Mouse (Mus musculus) thymus, adult 2 months (tissue): Measurements from ENCODE around the gene Mgmt. TPM values are rescaled to one million over a fixed set of nuclear protein-coding genes. Genes with fewer than 3 reads are reported as not detected.

ENCODE experiments used
- DNase-seq: peaks from one replicate; pipeline ENCODE4 v3.0.0; 2021
- H3K27ac ChIP-seq: fragments of 200-500 bp; 2 replicates; pipeline ENCODE4 v1.5.1; 2012; ENCODE audit warnings: low read length, control low read depth; ENCODE audit not compliant: control insufficient read depth, insufficient read depth
- H3K27me3 ChIP-seq: fragments of 200-500 bp; 2 replicates; pipeline ENCODE4 v1.6.1; 2012; ENCODE audit warnings: mild to moderate bottlenecking, low read length, moderate library complexity, mixed read lengths; ENCODE audit not compliant: control insufficient read depth, insufficient read depth
- H3K36me3 ChIP-seq: fragments of 200-500 bp; 2 replicates; pipeline ENCODE4 v1.6.1; 2012; ENCODE audit warnings: mild to moderate bottlenecking, low read length, moderate library complexity; ENCODE audit not compliant: control insufficient read depth, insufficient read depth
- H3K4me1 ChIP-seq: fragments of 200-500 bp; replicated peaks from 2 replicates; pipeline ENCODE4 v1.6.1; 2012; ENCODE audit warnings: low read length; ENCODE audit not compliant: control insufficient read depth, insufficient read depth
- H3K4me3 ChIP-seq: fragments of 200-500 bp; 2 replicates; pipeline ENCODE4 v1.5.1; 2012; ENCODE audit warnings: mild to moderate bottlenecking, low read length, control low read depth, moderate library complexity; ENCODE audit not compliant: control insufficient read depth, insufficient read depth
- CTCF ChIP-seq: fragments of 200-500 bp; IDR thresholded peaks from 2 replicates; pipeline ENCODE4 v1.5.1; 2012; ENCODE audit warnings: mild to moderate bottlenecking, control low read depth, low read length, moderate library complexity, borderline replicate concordance; ENCODE audit not compliant: control insufficient read depth, poor library complexity, insufficient read depth; ENCODE audit errors: extremely low read depth
- POLR2A ChIP-seq: fragments of 200-500 bp; IDR thresholded peaks from 2 replicates; pipeline ENCODE4 v1.6.1; 2012; ENCODE audit warnings: mild to moderate bottlenecking, low read length, control low read depth, moderate library complexity; ENCODE audit not compliant: control insufficient read depth, poor library complexity, insufficient read depth; ENCODE audit errors: extremely low read depth
- WGBS: fragments of 180-500 bp; shearing (Covaris S2); methylation state at CpG from one replicate; pipeline ENCODE4 v1.1.7; 2018; 5-methylcytosine and 5-hydroxymethylcytosine counted together
- polyA plus RNA-seq: library from polyadenylated mRNA; depleted of rRNA; stranded (reverse); fragments of >200 nt; gene quantifications from 2 replicates; pipeline ENCODE4 v1.2.3, GENCODE M21; 2012

The Mgmt gene
- polyA plus RNA-seq, 1 experiment = 2.9 TPM

GRCm38 (mm10) chr7:137131957-137132356 lies 237.5 kb downstream of the Mgmt start:
- Histone ChIP-seq H3K27me3 (no peaks in the 10 kb centered on the region), H3K36me3 (no peaks in the 10 kb centered on the region), H3K4me3 (no peak overlapping the region), H3K27ac (no peak overlapping the region), H3K4me1 (no peaks in the 10 kb centered on the region)
- TF ChIP-seq CTCF = no peak
- no peak for TF ChIP-seq POLR2A
- DNase-seq = no peak
- 74% methylated on average over 5 of the region's 5 CpGs for WGBS

GRCm38 (mm10) chr7:137138101-137138500 lies 243.7 kb downstream of the Mgmt start:
- no peaks in the 10 kb centered on the region for H3K27me3 ChIP-seq
- no peaks in the 10 kb centered on the region for H3K36me3 ChIP-seq
- WGBS = 73% methylated on average over 5 of the region's 5 CpGs
- no peak for DNase-seq
- H3K4me3 ChIP-seq = no peak overlapping the region
- H3K4me1 ChIP-seq = no peaks in the 10 kb centered on the region
- no peak overlapping the region for H3K27ac ChIP-seq
- TF ChIP-seq POLR2A = no peak
- no peak for TF ChIP-seq CTCF

- TF ChIP-seq CTCF = no peak
- TF ChIP-seq POLR2A = no peak
- Histone ChIP-seq H3K27me3 (no peaks in the 10 kb centered on the region), H3K4me1 (no peaks in the 10 kb centered on the region), H3K27ac (no peak overlapping the region), H3K36me3 (no peaks in the 10 kb centered on the region), H3K4me3 (no peak overlapping the region)
- WGBS = 88% methylated on average over 7 of the region's 7 CpGs
- DNase-seq = no peak
Observed at GRCm38 (mm10) chr7:137140321-137140720, 245.9 kb downstream of the Mgmt start.

GRCm38 (mm10) chr7:137141386-137141785 lies 247.0 kb downstream of the Mgmt start:
- Histone ChIP-seq H3K27me3 (no peaks in the 10 kb centered on the region), H3K27ac (no peak overlapping the region), H3K36me3 (no peaks in the 10 kb centered on the region), H3K4me1 (no peaks in the 10 kb centered on the region), H3K4me3 (no peak overlapping the region)
- DNase-seq = no peak
- WGBS = 76% methylated on average over 3 of the region's 3 CpGs
- TF ChIP-seq POLR2A = no peak
- TF ChIP-seq CTCF = no peak

- Histone ChIP-seq H3K4me1 (no peaks in the 10 kb centered on the region), H3K4me3 (no peak overlapping the region), H3K27me3 (no peaks in the 10 kb centered on the region), H3K36me3 (no peaks in the 10 kb centered on the region), H3K27ac (no peak overlapping the region)
- TF ChIP-seq CTCF = no peak
- no peak for TF ChIP-seq POLR2A
- DNase-seq = no peak
- WGBS = 90% methylated on average over 12 of the region's 12 CpGs
Observed at GRCm38 (mm10) chr7:137147101-137147500, 252.7 kb downstream of the Mgmt start.

- TF ChIP-seq CTCF = no peak
- TF ChIP-seq POLR2A = no peak
- no peaks in the 10 kb centered on the region for H3K36me3 ChIP-seq
- no peak for DNase-seq
- 93% methylated on average over 2 of the region's 2 CpGs for WGBS
- no peaks in the 10 kb centered on the region for H3K27me3 ChIP-seq
- H3K4me3 ChIP-seq = no peak overlapping the region
- H3K27ac ChIP-seq = no peak overlapping the region
- no peaks in the 10 kb centered on the region for H3K4me1 ChIP-seq
Observed at GRCm38 (mm10) chr7:137151854-137152253, 257.4 kb downstream of the Mgmt start.

GRCm38 (mm10) chr7:137154623-137155022 lies 260.2 kb downstream of the Mgmt start:
- no peaks in the 10 kb centered on the region for H3K27me3 ChIP-seq
- H3K36me3 ChIP-seq = no peaks in the 10 kb centered on the region
- no peak overlapping the region for H3K27ac ChIP-seq
- H3K4me1 ChIP-seq = no peaks in the 10 kb centered on the region
- 50% methylated on average over 2 of the region's 2 CpGs for WGBS
- no peak for DNase-seq
- TF ChIP-seq CTCF (no peak), POLR2A (no peak)
- no peak overlapping the region for H3K4me3 ChIP-seq
